Mouse (Mus musculus) embryonic facial prominence, embryonic 11.5 days (tissue): Measurements from ENCODE around the gene Fat3. TPM values are rescaled to one million over a fixed set of nuclear protein-coding genes. Genes with fewer than 3 reads are reported as not detected.

ENCODE experiments used
- ATAC-seq: fragments of 200-750 bp; cut with Nextera tagmentation; replicated peaks from 2 replicates; pipeline ENCODE4 v1.8.0; 2017; ENCODE audit warnings: low read depth; ENCODE audit not compliant: insufficient number of reproducible peaks, low FRiP score, low TSS enrichment
- DNase-seq: peaks from one replicate; pipeline ENCODE4 v3.0.0-alpha.2; 2015; ENCODE audit warnings: low spot score
- H3K27ac ChIP-seq: fragments of 300-500 bp; sonication (generic); replicated peaks from 2 replicates; pipeline ENCODE4 v1.5.1; 2014; ENCODE audit warnings: mild to moderate bottlenecking, low read depth, low read length, control low read depth
- H3K27me3 ChIP-seq: fragments of 300-500 bp; sonication (generic); 2 replicates; pipeline ENCODE4 v1.6.1; 2014; ENCODE audit warnings: mild to moderate bottlenecking, low read length, moderate library complexity, mixed read lengths; ENCODE audit not compliant: control insufficient read depth, insufficient read depth
- H3K36me3 ChIP-seq: fragments of 300-500 bp; sonication (generic); replicated peaks from 2 replicates; pipeline ENCODE4 v1.6.1; 2014; ENCODE audit warnings: low read depth, mild to moderate bottlenecking, low read length, moderate library complexity, mixed read lengths; ENCODE audit not compliant: control insufficient read depth, insufficient read depth
- H3K4me1 ChIP-seq: fragments of 300-500 bp; sonication (generic); 2 replicates; pipeline ENCODE4 v1.6.1; 2014; ENCODE audit warnings: low read length, mixed read lengths; ENCODE audit not compliant: control insufficient read depth, insufficient read depth
- H3K4me2 ChIP-seq: fragments of 300-500 bp; sonication (generic); 2 replicates; pipeline ENCODE4 v1.6.1; 2014; ENCODE audit warnings: low read depth, mild to moderate bottlenecking, control low read depth, low read length, moderate library complexity
- H3K4me3 ChIP-seq: fragments of 300-500 bp; sonication (generic); 2 replicates; pipeline ENCODE4 v1.5.1; 2014; ENCODE audit warnings: low read depth, low read length, control low read depth
- H3K9ac ChIP-seq: fragments of 300-500 bp; sonication (generic); replicated peaks from 2 replicates; pipeline ENCODE4 v1.6.1; 2014; ENCODE audit warnings: mild to moderate bottlenecking, control low read depth, low read length
- H3K9me3 ChIP-seq: fragments of 300-500 bp; sonication (generic); replicated peaks from 2 replicates; pipeline ENCODE4 v1.6.1; 2016; ENCODE audit warnings: mild to moderate bottlenecking, low read length, inconsistent platforms, mixed read lengths; ENCODE audit not compliant: control insufficient read depth
- WGBS: fragments of 180-500 bp; shearing (Covaris S2); extraction: QIAGEN DNeasy Blood & Tissue Kit; methylation state at CpG from one replicate; pipeline ENCODE4 v1.1.7; 2014; 5-methylcytosine and 5-hydroxymethylcytosine counted together
- polyA plus RNA-seq: library from polyadenylated mRNA; unstranded; fragments of >200 nt; fragmentation: Nextera tagmentation; extraction: Ambion mirVana; gene quantifications from 2 replicates; pipeline ENCODE4 v1.2.1, GENCODE M21; 2014

Fat3 gene
- polyA plus RNA-seq, 1 experiment from 2014 or later = 4.1 TPM

DNA sequence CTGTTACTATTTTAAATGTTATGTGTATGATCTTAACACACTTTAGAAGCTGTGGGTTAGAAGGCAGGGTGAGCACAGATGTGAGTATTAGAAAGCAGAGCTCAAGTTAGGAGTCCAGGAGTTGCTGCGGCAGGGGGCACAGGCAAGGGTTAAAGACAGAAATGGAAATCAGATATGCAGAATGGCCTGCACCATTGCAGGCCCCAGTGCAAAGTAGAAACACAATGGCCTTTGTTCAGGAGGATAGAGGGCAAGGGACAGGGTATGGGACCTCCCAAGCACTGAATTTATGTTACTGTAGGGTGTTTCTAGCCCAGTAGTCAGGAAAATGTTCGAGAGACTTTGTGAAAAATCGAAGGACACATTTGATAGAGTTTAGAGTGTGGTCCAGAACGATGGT is 269.5 kb downstream of the Fat3 start:
- H3K4me1 ChIP-seq = no peaks in the 10 kb centered on the region
- ATAC-seq (peak; percentile 65; the same call in 1 of the 2 replicates), DNase-seq (no peak)

DNA sequence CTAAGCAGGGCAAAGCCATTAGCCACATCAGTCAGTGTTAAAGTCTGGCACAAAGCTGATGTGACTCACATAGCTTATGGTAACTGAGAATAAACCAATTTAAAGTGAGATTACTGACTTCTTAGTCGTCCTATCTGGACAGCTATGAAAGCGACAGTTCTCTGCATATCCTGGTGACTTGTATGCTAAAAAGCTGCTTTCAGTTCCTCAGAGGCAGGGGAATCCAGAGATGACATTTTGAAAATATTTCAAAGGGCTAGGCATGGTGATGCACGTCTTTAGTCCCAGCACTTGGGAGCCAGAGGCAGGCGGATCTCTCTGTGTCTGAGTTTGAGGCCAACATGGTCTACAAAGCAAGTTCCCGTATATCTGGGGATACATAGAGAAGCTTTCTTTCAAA is 272.2 kb downstream of the Fat3 start:
- no peak overlapping the region for H3K4me3 ChIP-seq
- no peak overlapping the region for H3K27ac ChIP-seq
- no peaks in the 10 kb centered on the region for H3K9me3 ChIP-seq
- H3K4me2 ChIP-seq = no peak overlapping the region
- H3K9ac ChIP-seq = no peak overlapping the region
- no peaks in the 10 kb centered on the region for H3K36me3 ChIP-seq
- no peaks in the 10 kb centered on the region for H3K27me3 ChIP-seq
- no peak for ATAC-seq
- DNase-seq = no peak
- 76% methylated on average over 5 of the region's 5 CpGs for WGBS
- H3K4me1 ChIP-seq = no peaks in the 10 kb centered on the region

More for the DNA sequence above, 269.5 kb downstream of the Fat3 start:
- no peak overlapping the region for H3K9ac ChIP-seq
- no peak overlapping the region for H3K4me2 ChIP-seq
- H3K27me3 ChIP-seq = no peaks in the 10 kb centered on the region
- no peaks in the 10 kb centered on the region for H3K9me3 ChIP-seq
- WGBS = 36% methylated on average over 4 of the region's 4 CpGs
- H3K36me3 ChIP-seq = no peaks in the 10 kb centered on the region
- no peak overlapping the region for H3K4me3 ChIP-seq
- no peak overlapping the region for H3K27ac ChIP-seq

DNA sequence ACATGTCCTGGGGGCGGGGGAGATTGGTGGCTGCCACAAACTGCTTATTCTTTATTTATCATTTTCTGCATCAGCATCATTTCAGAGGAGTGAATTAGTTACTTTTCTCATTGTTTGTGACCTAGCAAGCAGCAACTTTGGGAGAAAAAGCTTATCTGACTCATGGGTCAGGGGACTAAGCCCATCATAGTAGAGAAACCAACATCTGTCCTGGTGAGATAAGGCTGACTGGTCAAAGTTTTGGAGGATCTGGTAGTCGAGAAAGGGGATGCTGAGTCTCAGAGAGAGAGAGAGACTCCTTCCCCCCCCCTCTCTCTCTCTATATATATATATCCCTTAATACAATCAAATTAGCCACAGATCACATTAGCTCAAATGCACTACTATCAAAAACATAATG is 273.7 kb downstream of the Fat3 start:
- DNase-seq (no peak), ATAC-seq (no peak)
- Histone ChIP-seq H3K36me3 (no peaks in the 10 kb centered on the region), H3K9ac (no peak overlapping the region), H3K9me3 (no peaks in the 10 kb centered on the region), H3K4me1 (no peaks in the 10 kb centered on the region), H3K27ac (no peak overlapping the region), H3K4me2 (no peak overlapping the region), H3K4me3 (no peak overlapping the region), H3K27me3 (no peaks in the 10 kb centered on the region)
- WGBS = 82% methylated on average over 2 of the region's 2 CpGs

DNA sequence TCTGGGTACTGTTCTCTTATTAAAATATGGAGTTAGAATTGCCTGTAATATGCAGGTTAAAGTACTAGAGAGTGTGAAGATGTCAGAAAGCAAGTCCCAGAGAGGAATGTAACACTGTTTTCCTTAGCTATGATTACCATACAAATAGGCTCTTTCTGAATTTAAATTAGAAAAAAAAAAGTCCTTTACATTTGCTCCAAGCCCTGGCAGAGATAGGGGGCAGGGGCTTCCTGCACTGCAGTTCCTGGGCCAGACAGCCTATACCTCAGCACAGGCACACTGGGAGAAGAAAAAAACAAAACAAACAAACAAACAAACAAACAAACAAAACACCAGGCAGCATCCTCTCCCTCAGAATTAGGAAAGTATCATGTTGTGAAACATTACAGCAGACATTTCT is 274.5 kb downstream of the Fat3 start:
- H3K9me3 ChIP-seq = no peaks in the 10 kb centered on the region
- DNase-seq = no peak
- ATAC-seq = no peak
- H3K27ac ChIP-seq = no peak overlapping the region
- no peaks in the 10 kb centered on the region for H3K27me3 ChIP-seq
- H3K9ac ChIP-seq = no peak overlapping the region
- no peak overlapping the region for H3K4me2 ChIP-seq
- no peaks in the 10 kb centered on the region for H3K4me1 ChIP-seq
- H3K4me3 ChIP-seq = no peak overlapping the region
- H3K36me3 ChIP-seq = no peaks in the 10 kb centered on the region

DNA sequence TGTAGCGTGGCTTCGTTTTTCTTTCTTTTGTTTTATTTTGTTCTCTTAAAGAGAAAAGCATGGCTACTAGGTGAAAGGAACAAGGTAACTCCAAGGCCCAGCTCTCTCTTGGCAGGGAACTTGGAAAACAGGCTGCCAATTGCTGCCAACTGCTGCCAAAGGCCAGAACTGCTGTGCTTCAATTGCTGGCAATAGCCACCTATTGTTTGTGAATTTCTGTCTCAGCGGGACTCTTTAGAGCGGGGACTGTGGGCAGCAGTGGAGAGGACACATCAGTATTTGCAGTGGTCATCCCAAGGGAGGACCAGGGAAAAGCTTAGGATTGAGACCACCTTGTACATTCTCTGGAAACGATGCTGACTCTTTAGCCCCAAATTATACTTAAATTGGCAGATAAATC is 279.2 kb downstream of the Fat3 start:
- Histone ChIP-seq H3K4me3 (no peak overlapping the region), H3K4me2 (no peak overlapping the region), H3K36me3 (no peaks in the 10 kb centered on the region), H3K27me3 (no peaks in the 10 kb centered on the region), H3K9ac (no peak overlapping the region), H3K4me1 (no peaks in the 10 kb centered on the region), H3K27ac (no peak overlapping the region), H3K9me3 (no peaks in the 10 kb centered on the region)
- 64% methylated on average over 5 of the region's 5 CpGs for WGBS
- ATAC-seq (no peak), DNase-seq (no peak)

DNA sequence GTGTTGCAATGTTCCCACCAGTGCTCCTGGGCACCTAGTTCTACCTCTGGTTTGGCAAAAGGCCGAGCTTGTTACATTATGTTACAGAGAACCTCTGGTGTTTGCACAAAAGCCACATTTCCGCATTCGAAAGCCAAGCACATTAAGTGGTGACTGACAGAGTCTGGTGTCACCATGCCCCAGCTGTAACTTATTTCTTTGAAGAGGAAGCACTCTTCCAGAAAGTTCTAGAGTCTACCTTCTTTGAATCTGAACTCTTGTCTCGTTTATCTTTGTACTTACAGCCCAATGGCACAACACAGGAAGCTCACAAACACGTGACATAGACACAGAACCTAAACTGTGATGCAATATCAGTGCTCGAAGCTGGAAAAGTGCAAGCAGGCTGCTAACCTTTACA is 284.9 kb downstream of the Fat3 start:
- Histone ChIP-seq H3K27ac (no peak overlapping the region; the same call in 1 of the 2 replicates), H3K36me3 (no peaks in the 10 kb centered on the region), H3K4me3 (no peak overlapping the region), H3K4me1 (no peaks in the 10 kb centered on the region), H3K4me2 (no peak overlapping the region), H3K9ac (no peak overlapping the region), H3K27me3 (no peaks in the 10 kb centered on the region), H3K9me3 (no peaks in the 10 kb centered on the region)
- WGBS = 68% methylated on average over 6 of the region's 6 CpGs
- DNase-seq (no peak), ATAC-seq (no peak)

DNA sequence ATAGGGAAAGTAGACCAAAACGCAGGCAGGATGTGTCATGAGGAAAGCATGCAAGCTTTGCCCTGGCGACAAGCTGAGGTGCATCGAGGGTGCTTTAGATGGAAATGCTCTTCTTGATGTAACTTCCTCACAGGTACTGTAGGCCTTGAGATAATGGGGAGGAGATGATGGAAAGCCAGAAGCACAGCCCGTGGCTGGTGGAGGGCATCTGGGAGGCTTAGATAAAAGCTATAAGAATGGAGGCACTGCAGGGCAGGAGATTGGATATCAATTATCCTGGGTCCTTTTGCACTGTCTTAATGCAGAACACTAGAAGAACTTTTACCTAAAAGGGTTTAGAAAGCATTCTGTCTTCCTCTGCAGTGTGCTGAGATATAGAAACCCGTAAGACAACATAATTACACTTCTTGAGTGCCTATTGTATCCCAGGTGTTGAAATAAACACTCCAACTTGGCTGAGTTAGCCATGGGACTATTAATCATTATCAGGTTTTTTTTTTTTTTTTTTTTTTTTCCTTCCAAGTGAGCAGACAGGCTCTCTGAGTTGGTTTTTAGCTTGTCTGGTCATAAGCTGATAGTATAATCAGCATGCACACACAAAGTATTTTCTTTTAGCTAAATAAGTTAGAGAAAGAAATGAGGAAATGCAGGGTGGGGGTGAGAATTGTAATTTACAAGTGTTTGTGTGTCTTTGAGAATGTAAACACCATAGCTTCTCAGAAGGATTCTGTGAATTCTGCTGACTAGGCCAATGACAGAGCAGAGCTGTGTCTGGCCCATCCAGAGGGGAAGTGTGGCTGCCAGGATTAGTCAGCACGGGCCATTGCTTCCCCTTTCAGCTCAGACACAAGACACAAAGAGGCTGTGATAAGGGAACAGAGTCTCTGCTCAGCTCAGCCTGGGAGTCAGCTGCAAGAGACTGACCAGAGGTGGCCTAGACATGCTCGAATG is 286.1 kb downstream of the Fat3 start:
- peak; percentile 85 for ATAC-seq
- WGBS = 56% methylated on average over 7 of the region's 7 CpGs
- H3K27ac ChIP-seq = no peak overlapping the region

DNA sequence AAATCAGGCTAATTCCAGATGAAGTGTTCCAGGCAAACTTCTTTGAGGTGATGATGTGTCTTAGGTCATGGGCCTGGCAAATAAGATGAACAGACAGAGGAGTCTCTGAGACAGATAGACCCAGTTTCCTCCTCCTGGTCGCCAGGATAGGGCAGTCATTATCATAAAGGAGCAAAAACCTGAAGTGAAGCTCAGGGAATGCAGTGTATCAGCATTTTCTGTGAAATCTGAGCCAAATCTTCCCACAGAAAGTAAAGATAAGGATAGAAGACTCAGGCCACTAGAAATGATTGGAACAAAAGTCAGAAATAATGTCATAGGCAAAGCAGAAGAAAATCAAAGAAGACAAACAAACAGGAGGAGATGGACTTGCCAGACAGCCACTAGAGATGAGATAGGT is 287.8 kb downstream of the Fat3 start:
- H3K9ac ChIP-seq = no peak overlapping the region
- no peak overlapping the region for H3K4me3 ChIP-seq
- H3K27me3 ChIP-seq = no peaks in the 10 kb centered on the region
- no peak for DNase-seq
- H3K4me2 ChIP-seq = no peak overlapping the region
- ATAC-seq = no peak
- no peaks in the 10 kb centered on the region for H3K36me3 ChIP-seq
- no peak overlapping the region for H3K27ac ChIP-seq
- 56% methylated on average over 1 of the region's 1 CpGs for WGBS
- no peaks in the 10 kb centered on the region for H3K4me1 ChIP-seq
- no peaks in the 10 kb centered on the region for H3K9me3 ChIP-seq

More for the DNA sequence above, 286.1 kb downstream of the Fat3 start:
- H3K9ac ChIP-seq = no peak overlapping the region
- no peak overlapping the region for H3K4me2 ChIP-seq
- H3K27me3 ChIP-seq = no peaks in the 10 kb centered on the region
- no peak overlapping the region for H3K4me3 ChIP-seq
- peak; percentile 25 for DNase-seq
- no peaks in the 10 kb centered on the region for H3K9me3 ChIP-seq
- H3K4me1 ChIP-seq = no peaks in the 10 kb centered on the region
- no peaks in the 10 kb centered on the region for H3K36me3 ChIP-seq
